Mouse (Mus musculus): ENCODE results near the gene Lct.
"Not testable (repeated sequence)": the region's sequence is repeated elsewhere in the genome, so short reads cannot be mapped to it uniquely, and the experiment has no call there.

Lct gene

GRCm38 (mm10) chr1:128328218-128328617 lies at the start of gene Lct:
TSS of gene Lct (minus strand) at chr1:128328318.
- no peak for DNase-seq

DNA sequence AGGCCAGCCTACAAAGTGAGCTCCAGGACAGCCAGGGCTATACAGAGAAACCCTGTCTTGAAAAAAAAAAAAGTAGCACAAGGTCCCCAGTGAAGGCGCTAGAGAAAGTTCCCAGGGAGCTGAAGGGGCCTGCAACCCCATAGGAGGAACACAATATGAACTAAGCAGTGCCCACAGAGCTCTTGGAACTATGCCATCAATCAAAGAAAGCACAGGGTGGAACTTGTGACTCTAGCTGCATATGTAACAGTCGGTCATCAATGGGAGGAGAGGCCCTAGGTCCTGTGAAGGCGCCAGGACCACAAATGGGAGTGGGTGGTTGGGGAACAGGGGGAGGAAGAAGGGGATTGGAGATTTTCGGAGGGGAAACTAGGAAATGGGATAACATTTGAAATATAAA lies 48.7 kb upstream of the Lct start:
- DNase-seq, result no peak

- no peak for DNase-seq
Measured at GRCm38 (mm10) chr1:128372143-128372860, 44.2 kb upstream of the Lct start.

DNA sequence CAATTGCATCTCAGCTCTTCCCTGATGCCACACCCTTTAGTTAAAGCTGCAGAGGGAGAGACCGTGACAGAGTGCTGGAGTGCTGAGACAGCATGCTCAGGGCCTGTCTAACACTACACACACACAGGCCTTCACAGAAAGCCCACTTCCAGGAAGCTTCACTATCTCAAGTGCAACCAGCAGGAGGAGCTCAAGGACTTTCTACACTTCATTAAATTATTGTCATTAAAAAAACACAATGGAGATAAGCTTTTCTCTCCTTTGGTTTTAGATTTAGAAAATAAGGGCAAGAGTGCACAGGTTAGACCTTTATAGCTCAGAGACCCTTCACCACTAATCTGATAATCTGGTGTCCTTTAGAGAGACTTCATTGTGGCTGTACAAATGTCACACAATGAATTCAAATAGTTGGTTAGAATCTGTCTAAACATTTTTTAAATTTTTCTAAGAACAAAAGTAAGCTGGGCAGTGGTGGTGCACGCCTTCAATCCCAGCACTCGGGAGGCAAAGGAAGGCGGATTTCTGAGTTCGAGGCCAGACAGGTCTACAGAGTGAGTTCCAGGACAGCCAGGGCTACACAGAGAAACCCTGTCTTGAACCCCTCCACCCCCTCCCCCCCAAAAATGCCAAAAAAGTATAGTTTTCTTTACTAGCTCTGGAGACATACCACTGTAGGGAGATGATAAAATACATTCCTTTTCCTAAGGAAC lies 40.8 kb upstream of the Lct start:
- no peak for DNase-seq

- DNase-seq, result peak; percentile 55
Measured at GRCm38 (mm10) chr1:128360601-128361000, 32.5 kb upstream of the Lct start.

- DNase-seq, result peak; percentile 87
Measured at GRCm38 (mm10) chr1:128359554-128360376, 31.6 kb upstream of the Lct start, which contains the start of gene Mcm6. TSS of gene Mcm6 (minus strand) at chr1:128359664.

DNA sequence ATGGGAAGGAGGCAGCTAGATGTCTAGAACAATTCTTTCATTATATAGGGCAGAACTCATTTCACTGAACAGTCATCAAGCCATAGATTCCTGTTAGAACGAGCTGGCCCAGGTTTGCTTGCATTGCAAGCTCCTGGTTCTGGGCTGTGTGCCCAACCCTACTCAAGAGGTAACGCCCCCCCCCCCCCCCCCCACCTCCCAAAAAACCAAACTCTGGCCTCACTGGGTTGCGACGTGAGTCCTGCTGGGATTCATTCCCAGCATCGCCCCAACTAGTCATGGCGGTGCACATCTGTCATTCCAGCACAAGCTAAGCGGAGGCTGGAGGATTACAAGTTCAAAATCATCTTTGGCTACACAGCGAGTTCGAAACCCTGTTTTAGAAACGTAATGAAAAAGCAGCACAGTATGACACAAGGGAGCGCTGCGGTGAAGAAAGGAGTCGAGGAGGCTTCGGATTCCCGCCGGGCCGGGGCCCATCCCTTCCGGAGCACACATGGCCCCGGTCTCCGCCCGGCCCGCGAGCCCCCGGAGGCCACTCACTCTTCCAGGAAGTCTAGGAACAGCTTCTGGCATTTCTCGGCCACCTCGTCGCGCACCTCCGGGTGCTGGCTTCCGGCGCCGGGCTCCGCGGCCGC lies 30.9 kb upstream of the Lct start:
- no peak for DNase-seq

DNA sequence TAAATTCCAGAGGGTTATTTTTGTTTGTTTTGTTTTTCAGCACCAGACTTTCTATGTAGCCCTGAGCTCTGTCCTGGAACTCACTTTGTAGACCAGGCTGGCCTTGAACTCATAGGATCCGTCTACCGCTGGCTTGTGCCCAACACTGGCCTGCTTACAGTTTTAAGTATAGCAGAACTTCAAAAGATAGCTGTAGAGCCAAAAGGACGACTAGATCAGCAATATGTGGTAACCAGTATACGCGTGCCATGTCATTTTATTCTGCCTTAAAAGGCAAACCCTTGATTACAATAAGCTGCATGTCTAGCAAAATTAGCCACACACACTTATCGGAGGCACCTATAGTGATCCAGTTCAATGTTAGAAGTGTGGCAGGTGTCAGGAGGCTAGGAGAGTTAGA lies 30.2 kb upstream of the Lct start:
- no peak for DNase-seq

DNA sequence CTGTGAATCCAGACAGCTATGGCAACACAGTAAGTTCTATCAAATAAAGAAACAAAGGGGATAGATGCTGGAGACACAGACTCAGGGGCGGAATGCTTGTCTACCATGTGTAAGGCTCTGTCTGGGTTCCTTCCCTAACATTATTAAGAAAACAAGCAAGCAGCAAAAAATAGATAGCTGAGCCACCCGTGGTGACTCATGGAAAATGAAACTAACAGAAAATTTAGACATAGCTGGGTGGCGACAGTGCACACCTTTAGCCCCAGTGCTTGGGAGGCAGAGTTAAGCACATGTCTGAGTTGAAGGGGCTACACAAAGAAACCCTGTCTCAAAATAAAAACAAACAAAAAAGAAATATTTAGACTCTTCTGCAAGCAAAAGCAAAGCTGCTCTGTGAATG lies 29.3 kb upstream of the Lct start:
- no peak for DNase-seq

GRCm38 (mm10) chr1:128353092-128353491 lies 25.0 kb upstream of the Lct start:
- DNase-seq, result no peak

DNA sequence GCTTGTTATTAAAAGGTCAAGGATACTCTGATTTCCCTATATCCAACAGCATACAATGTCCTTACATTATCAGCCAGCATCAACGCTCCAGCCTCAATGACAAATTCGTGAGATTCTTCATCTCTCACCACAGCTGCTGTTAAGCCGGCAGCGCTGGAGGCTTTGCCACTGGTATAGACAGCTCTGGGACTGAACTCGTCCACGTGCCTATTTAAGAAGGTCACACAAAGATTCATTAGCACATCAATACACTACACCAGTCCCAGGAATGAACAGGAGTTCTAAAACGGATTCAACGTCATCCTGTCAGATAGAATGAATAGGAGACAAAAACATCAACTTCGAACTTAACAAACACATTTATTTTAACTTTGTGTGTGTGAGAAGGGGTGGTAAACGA lies 16.1 kb upstream of the Lct start:
- no peak for DNase-seq

GRCm38 (mm10) chr1:128337708-128338320 lies 9.7 kb upstream of the Lct start:
- DNase-seq, result no peak

GRCm38 (mm10) chr1:128330313-128330712 lies 2.2 kb upstream of the Lct start:
- DNase-seq, result no peak

GRCm38 (mm10) chr1:128327165-128327564 lies 953 bp downstream of the Lct start:
- DNase-seq, result no peak

DNA sequence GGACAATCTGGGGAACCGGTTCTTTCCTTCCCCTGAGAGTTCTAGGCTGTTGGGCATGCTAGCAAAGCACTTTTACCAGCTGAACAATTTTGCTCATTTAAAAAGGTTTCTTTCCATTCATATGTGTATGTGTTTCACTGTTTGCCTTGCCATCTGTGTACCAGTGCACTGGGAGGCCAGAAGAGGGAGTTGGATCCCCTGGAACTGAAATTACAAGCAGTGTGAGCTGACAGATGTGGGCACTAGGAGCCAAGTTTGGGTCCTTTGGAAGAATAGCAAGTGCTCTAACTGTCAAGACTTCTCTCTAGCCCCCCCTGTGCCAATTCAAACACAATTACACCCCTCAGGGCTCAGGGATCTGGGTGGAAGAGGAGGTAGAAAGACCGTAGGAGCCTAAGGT lies 3.3 kb downstream of the Lct start:
- no peak for DNase-seq

DNA sequence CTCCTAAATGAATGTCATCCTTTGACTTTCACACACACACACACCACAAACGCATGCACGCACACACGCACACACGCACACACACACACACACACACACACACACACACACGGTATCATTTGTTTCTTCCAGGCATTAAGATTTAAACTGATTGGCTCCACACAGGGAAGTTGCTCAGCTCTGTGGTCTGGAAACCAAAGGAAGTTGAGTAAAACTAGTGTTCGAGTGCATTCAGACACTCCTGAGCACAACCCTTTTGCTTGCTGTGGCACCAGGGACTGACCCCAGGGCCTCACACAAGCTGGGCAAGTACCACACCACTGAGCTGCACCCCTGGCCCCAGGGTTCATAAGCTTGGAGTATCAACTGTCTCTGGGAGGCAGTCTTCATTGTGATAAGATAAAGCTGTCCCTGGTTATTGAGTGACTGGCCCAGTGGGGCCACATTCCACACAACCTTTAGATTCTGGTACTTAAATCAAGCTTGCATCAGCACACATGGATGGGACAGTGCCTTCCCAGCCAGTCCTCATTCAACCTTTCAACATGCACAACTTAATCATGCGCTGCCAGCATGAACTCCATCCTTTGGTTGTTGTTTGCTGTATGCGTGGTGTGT lies 5.0 kb downstream of the Lct start:
- DNase-seq, result no peak

DNA sequence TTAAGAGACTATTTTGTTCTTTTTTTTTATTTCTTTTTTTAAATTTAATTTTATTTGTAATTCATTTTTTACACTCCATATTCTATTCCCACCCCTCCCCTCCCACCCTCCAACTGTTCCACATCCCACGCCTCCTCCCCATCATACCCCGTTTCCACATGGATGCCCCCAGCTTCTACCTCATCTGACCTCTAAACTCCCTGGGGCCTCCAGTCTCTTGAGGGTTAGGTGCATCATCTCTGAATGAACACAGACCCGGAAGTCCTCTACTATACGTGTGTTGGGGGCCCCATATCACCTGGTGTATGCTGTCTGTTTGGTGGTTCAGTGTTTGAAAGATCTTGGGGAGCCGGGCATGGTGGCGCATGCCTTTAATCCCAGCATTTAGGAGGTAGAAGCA lies 8.9 kb downstream of the Lct start:
- DNase-seq, result not testable (repeated sequence)

- DNase-seq, result no peak
Measured at GRCm38 (mm10) chr1:128314665-128315064, 13.5 kb downstream of the Lct start.

- DNase-seq, result no peak
Measured at GRCm38 (mm10) chr1:128309043-128309442, 19.1 kb downstream of the Lct start.

GRCm38 (mm10) chr1:128303900-128304299 lies 24.2 kb downstream of the Lct start:
- peak; percentile 87 for DNase-seq

- DNase-seq, result no peak
Measured at GRCm38 (mm10) chr1:128295717-128296528, 32.2 kb downstream of the Lct start.
